Mouse (Mus musculus) liver, adult 10 weeks (tissue): Measurements from ENCODE around the gene Prss48. TPM values are rescaled to one million over a fixed set of nuclear protein-coding genes. Genes with fewer than 3 reads are reported as not detected.

ENCODE experiments used
- polyA plus RNA-seq: library from polyadenylated mRNA; stranded (reverse); fragments of 350-450 nt; fragmentation: Illumina TruSeq; extraction: RNeasy Lipid Tissue Mini Kit (QIAGEN cat#74804); gene quantifications from one replicate; pipeline ENCODE4 v1.2.3, GENCODE M21; 2014; ENCODE audit warnings: low read depth, low replicate concordance

Gene Prss48
- not detected for polyA plus RNA-seq

DNA sequence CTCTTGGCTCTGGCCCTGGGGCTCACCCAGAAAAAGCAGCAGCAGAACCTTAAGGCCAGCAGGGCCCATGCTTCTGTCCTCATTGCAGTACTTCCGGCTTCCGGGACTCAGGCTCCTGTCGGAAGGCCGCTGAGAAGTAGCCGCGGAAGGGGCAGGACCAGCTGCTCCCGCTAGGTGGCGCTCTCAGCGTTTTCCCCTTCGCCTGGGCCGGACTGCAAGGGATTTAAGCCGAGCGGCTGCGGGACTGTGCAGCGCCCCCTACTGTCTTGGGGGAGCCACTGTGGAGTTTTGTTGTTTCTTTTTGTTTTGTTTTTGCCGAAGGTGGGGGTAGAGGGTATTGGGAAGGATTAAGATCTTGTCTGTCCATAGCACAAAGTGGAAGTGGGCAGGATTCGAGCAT lies at the start of gene Prss48:
Gene Prss48, minus strand, starts transcription at position 69 of the 400 bp plus-strand sequence.

GRCm38 (mm10) chr3:85970742-85971598 lies 31.3 kb downstream of the Prss48 start, which contains the start of gene Sh3d19:
TSS of gene Sh3d19 (plus strand) at chr3:85971109.

Other genes starting within 250 kb of the Prss48 start
- gene Fam160a1, start 185.2 kb downstream of the Prss48 start, polyA plus RNA-seq = 1.1 TPM
- 6.1 TPM for gene Glt28d2, start 115.0 kb downstream of the Prss48 start, polyA plus RNA-seq
- gene Gm37240, start 115.0 kb downstream of the Prss48 start, polyA plus RNA-seq = not detected
- 43.0 TPM for gene Sh3d19, start 31.4 kb downstream of the Prss48 start, polyA plus RNA-seq
- 543 TPM for gene Rps3a1, start 140.2 kb upstream of the Prss48 start, polyA plus RNA-seq
- 18.5 TPM for gene Lrba, start 222.2 kb upstream of the Prss48 start, polyA plus RNA-seq